8 mouse cellular contexts compared by ENCODE assay signal in the genomic region with DNA sequence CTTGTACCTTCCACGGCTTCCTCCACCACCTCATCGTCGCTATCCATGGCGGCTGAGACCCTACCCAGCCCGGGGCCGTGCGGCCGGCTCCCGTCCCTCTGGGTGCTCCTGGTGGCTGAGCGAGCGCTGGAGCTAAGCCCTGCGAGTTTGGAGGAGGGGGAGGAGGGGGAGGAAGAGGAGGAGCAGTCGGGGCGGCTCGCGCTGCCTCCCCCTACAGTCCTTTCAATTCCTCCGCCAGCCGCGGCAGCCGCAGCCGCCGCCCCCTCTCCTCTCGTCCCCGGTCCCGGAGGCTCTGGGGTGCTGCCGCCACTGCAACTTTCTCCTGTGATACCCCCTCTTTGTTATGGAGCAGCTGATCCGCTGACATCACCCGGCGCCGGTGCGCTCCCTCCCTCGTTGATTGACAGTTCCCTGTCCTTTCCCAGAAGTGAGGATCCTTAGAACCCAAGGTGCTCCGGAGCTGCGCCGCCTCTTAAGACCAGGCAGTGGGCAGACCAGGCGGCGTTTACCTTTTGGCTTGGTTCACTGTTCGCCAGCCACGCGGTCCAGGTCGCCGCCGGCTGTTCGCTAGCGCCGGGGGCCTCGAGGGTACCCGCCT. TPM values are rescaled to one million over a fixed set of nuclear protein-coding genes. Genes with fewer than 3 reads are reported as not detected.
DNase-seq lines count a peak whose midpoint lies in the region; ATAC-seq and TF ChIP-seq lines count a peak whose summit lies in the region.

Setd7 (minus strand) TSS at position 369 of the 598 bp plus-strand sequence.

- peak within 1 kb of the TSS; percentile 96 for H3K4me2 ChIP-seq in embryonic facial prominence, embryonic 12.5 days (replicated peaks)
- peak within 1 kb of the TSS; percentile 87 for H3K4me2 ChIP-seq in limb, embryonic 14.5 days (replicated peaks; ENCODE audit: low read depth, low read length, severe bottlenecking)
- peak within 1 kb of the TSS; percentile 94 for H3K4me2 ChIP-seq in midbrain, embryonic 16.5 days (ENCODE audit: low read length)

- peak; percentile 87; the same call in 1 of the 2 replicates for TF ChIP-seq POLR2A in limb, embryonic 14.5 days (IDR thresholded peaks at IDR 0.05; ENCODE audit: borderline replicate concordance, extremely low read depth, insufficient read depth, insufficient read length)

- peak; percentile 86 for ATAC-seq in embryonic facial prominence, embryonic 12.5 days (ENCODE audit: insufficient number of reproducible peaks, insufficient read depth, low FRiP score, low TSS enrichment)
- peak; percentile 81 for ATAC-seq in limb, embryonic 14.5 days (ENCODE audit: low FRiP score, low read depth)
- peak; percentile 90 for ATAC-seq in midbrain, embryonic 16.5 days

- H3K9ac ChIP-seq in embryonic facial prominence, embryonic 12.5 days, result peak within 1 kb of the TSS; percentile 84
- H3K9ac ChIP-seq in limb, embryonic 14.5 days (ENCODE audit: low read depth, low read length, severe bottlenecking), result peak within 1 kb of the TSS; percentile 94
- peak within 1 kb of the TSS; percentile 90 for H3K9ac ChIP-seq in midbrain, embryonic 16.5 days (ENCODE audit: low read depth, low read length)

- H3K27me3 ChIP-seq in embryonic facial prominence, embryonic 12.5 days, result no peaks in the 10 kb centered on the region
- H3K27me3 ChIP-seq in limb, embryonic 14.5 days (ENCODE audit: control insufficient read depth, insufficient read depth, low read length), result no peaks in the 10 kb centered on the region
- H3K27me3 ChIP-seq in midbrain, embryonic 16.5 days (ENCODE audit: control insufficient read depth, insufficient read depth, low read depth, low read length), result no peaks in the 10 kb centered on the region

- WGBS in embryonic facial prominence, embryonic 12.5 days, result 1% methylated on average over 48 of the region's 48 CpGs
- 0% methylated on average over 30 of the region's 48 CpGs for WGBS in limb, embryonic 14.5 days
- 1% methylated on average over 40 of the region's 48 CpGs for WGBS in midbrain, embryonic 16.5 days

- DNase-seq in 3134 (ENCODE audit: extremely low read depth, insufficient read length, low spot score), result peak; percentile 92
- DNase-seq in adrenal gland, postnatal 25 days, result peak; percentile 75
- DNase-seq in heart, adult 8-10 months (ENCODE audit: low spot score), result peak; percentile 81
- DNase-seq in kidney, adult 9 months, result peak; percentile 66
- DNase-seq in limb, embryonic 14.5 days (ENCODE audit: low spot score), result peak; percentile 84
- peak; percentile 63 to 73 for DNase-seq in spleen, postnatal 10 days (ENCODE audit: low spot score in 2 of 2)

- no peaks in the 10 kb centered on the region for H3K9me3 ChIP-seq in embryonic facial prominence, embryonic 12.5 days
- H3K9me3 ChIP-seq in limb, embryonic 14.5 days (ENCODE audit: control insufficient read depth, low read length), result no peaks in the 10 kb centered on the region
- no peaks in the 10 kb centered on the region for H3K9me3 ChIP-seq in midbrain, embryonic 16.5 days (replicated peaks; ENCODE audit: control insufficient read depth, low read length, poor library complexity, severe bottlenecking)

- H3K27ac ChIP-seq in embryonic facial prominence, embryonic 12.5 days, result peak within 1 kb of the TSS; percentile 88
- H3K27ac ChIP-seq in limb, embryonic 14.5 days (replicated peaks; ENCODE audit: low read depth, low read length), result peak within 1 kb of the TSS; percentile 93
- peak within 1 kb of the TSS; percentile 93 for H3K27ac ChIP-seq in midbrain, embryonic 16.5 days (ENCODE audit: low read length)

- peaks cover 21% of the 10 kb centered on the region for H3K4me1 ChIP-seq in embryonic facial prominence, embryonic 12.5 days
- peaks cover 10% of the 10 kb centered on the region; the same call in 1 of the 2 replicates for H3K4me1 ChIP-seq in limb, embryonic 14.5 days (ENCODE audit: control insufficient read depth, insufficient read depth, low read length)
- H3K4me1 ChIP-seq in midbrain, embryonic 16.5 days (ENCODE audit: control insufficient read depth, insufficient read depth, low read length), result peaks cover 18% of the 10 kb centered on the region

- H3K36me3 ChIP-seq in embryonic facial prominence, embryonic 12.5 days, result no peaks in the 10 kb centered on the region
- H3K36me3 ChIP-seq in limb, embryonic 14.5 days (ENCODE audit: control insufficient read depth, insufficient read depth, low read length), result no peaks in the 10 kb centered on the region
- H3K36me3 ChIP-seq in midbrain, embryonic 16.5 days (ENCODE audit: control insufficient read depth, insufficient read depth, low read length), result no peaks in the 10 kb centered on the region

- H3K4me3 ChIP-seq in embryonic facial prominence, embryonic 12.5 days, result peak within 1 kb of the TSS; percentile 87
- peak within 1 kb of the TSS; percentile 92 for H3K4me3 ChIP-seq in limb, embryonic 14.5 days (replicated peaks; ENCODE audit: low read length)
- peak within 1 kb of the TSS; percentile 77 for H3K4me3 ChIP-seq in midbrain, embryonic 16.5 days (ENCODE audit: low read depth, low read length)

RNA-seq across cellular contexts. Expression of gene Setd7, which starts in this region (rescaled TPM):
- 38.5 and 53.8 TPM in 2 replicates for total RNA-seq in adrenal gland, postnatal 25 days (2021)
- polyA plus RNA-seq in embryonic facial prominence, embryonic 12.5 days (2016; fragmentation: Nextera tagmentation; extraction: Ambion mirVana), result 4.6 and 4.8 TPM in 2 replicates
- 10 to 100 TPM; 55.6 to 68.3 (median 59.1) TPM for total RNA-seq in heart, adult 8-10 months (2022)
- polyA plus RNA-seq in limb, embryonic 14.5 days (2012; rRNA removed), result 19.6 and 21.5 TPM in 2 replicates
- 5.7 and 6.1 TPM in 2 replicates for polyA plus RNA-seq in limb, embryonic 14.5 days (2014; fragmentation: Nextera tagmentation; extraction: Ambion mirVana)
- polyA plus RNA-seq in midbrain, embryonic 16.5 days (2015; fragmentation: Nextera tagmentation; extraction: Ambion mirVana), result 2.6 and 2.7 TPM in 2 replicates

Comparison
In these comparisons a context has a peak if more than half of its experiments do, and no peak if none do; other contexts are left out.
1. Peak in every context shown above with its lines: DNase-seq, ATAC-seq, H3K4me3 ChIP-seq and H3K27ac ChIP-seq.